Mouse (Mus musculus) thymus, postnatal 14 days (tissue): ENCODE data around the gene 4833427G06Rik.

Experiments used
- DNase-seq: peaks from one replicate; pipeline ENCODE4 v3.0.0; 2021

The 4833427G06Rik gene

GRCm38 (mm10) chr9:51060601-51061000 lies 41.3 kb downstream of the 4833427G06Rik start, which contains the start of gene Btg4:
Gene Btg4, plus strand, starts transcription at chr9:51060901.
- no peak for DNase-seq

GRCm38 (mm10) chr9:51058951-51059521 lies 42.8 kb downstream of the 4833427G06Rik start:
- DNase-seq, result no peak

GRCm38 (mm10) chr9:51056360-51057324 lies 45.2 kb downstream of the 4833427G06Rik start:
- no peak for DNase-seq

GRCm38 (mm10) chr9:51052180-51052579 lies 49.7 kb downstream of the 4833427G06Rik start:
- peak; percentile 35 for DNase-seq

- DNase-seq, result no peak
These were observed 59.7 kb downstream of the 4833427G06Rik start for GRCm38 (mm10) chr9:51042136-51042535.

GRCm38 (mm10) chr9:51041491-51041980 lies 60.3 kb downstream of the 4833427G06Rik start:
- no peak for DNase-seq

GRCm38 (mm10) chr9:51032785-51033529 lies 68.9 kb downstream of the 4833427G06Rik start:
- DNase-seq, result no peak

GRCm38 (mm10) chr9:51032291-51032690 lies 69.6 kb downstream of the 4833427G06Rik start:
- no peak for DNase-seq

GRCm38 (mm10) chr9:51031603-51032002 lies 70.3 kb downstream of the 4833427G06Rik start:
- DNase-seq, result no peak
